Mouse (Mus musculus): ENCODE results near the gene Mmp23.
A peak's percentile ranks its signal among the peaks of the same experiment; 100 is the strongest.

Gene Mmp23

DNA sequence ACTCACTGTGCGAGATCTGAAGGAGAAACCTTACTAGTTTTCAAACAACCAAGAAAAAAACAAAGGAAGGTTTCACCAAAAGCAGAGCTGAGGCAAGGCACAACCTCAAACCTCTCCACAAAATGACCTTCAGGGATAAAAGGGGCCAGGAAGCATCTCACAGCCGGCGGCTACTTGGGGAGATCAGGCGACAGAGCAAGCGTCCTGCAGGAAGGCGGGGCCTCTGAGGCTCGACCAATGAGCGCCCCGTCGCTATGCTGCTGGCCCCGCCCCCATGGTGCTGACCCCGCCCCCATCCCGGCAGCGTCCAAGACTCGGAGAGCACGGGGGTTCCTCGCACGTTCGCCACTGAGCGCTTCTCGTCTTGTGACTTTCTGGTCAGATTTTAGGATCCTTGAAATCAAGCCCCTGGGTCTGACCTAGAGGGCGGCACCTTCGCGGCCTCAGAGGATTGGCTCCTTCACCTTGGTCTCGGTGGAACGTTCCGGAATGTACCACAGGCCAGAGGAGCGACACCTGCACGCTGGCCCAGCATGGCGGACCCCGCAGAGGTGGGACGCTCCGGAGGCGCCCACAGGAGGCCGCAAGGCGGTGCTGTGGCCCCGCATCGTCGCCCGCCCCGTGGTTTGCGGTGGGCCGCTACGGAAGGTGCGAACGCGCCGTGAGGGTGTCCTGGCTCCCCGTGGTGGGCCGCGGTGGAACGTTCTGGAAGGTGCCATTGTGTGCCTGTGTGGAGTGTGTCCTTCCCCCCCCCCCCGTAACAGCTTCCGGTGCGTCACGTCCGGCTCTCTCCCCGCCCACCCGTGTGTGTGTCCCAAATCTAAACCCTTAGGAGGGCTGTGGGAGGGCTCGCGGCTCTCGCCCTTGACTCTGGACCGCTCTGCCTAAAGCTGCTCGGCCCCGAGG is 51.8 kb downstream of the Mmp23 start, which contains the start of gene Slc35e2:
TSS of gene Slc35e2 (plus strand) at position 326 of the 906 bp plus-strand sequence.
- DNase-seq, result peak; percentile 99
